Mouse (Mus musculus) intestine, postnatal 0 days (tissue): ENCODE data around the gene Acvr1b. TPM values are rescaled to one million over a fixed set of nuclear protein-coding genes. Genes with fewer than 3 reads are reported as not detected.

ENCODE experiments used
- ATAC-seq: fragments of 200-750 bp; cut with Nextera tagmentation; 2 replicates; pipeline ENCODE4 v1.8.0; 2017; ENCODE audit warnings: mild to moderate bottlenecking, moderate TSS enrichment, moderate library complexity
- H3K27ac ChIP-seq: fragments of 300-500 bp; sonication (generic); 2 replicates; pipeline ENCODE4 v1.5.1; 2014; ENCODE audit warnings: mild to moderate bottlenecking, low read depth, low read length, moderate library complexity
- H3K27me3 ChIP-seq: fragments of 300-500 bp; sonication (generic); replicated peaks from 2 replicates; pipeline ENCODE4 v1.6.1; 2014; ENCODE audit warnings: low read length, mixed read lengths; ENCODE audit not compliant: control insufficient read depth, insufficient read depth
- H3K36me3 ChIP-seq: fragments of 300-500 bp; sonication (generic); 2 replicates; pipeline ENCODE4 v1.6.1; 2014; ENCODE audit warnings: mild to moderate bottlenecking, moderate library complexity; ENCODE audit not compliant: control insufficient read depth, insufficient read depth
- H3K4me1 ChIP-seq: fragments of 300-500 bp; sonication (generic); replicated peaks from 2 replicates; pipeline ENCODE4 v1.6.1; 2014; ENCODE audit warnings: antibody characterized with exemption, low read length, mixed read lengths; ENCODE audit not compliant: control insufficient read depth, insufficient read depth
- H3K4me2 ChIP-seq: fragments of 300-500 bp; sonication (generic); replicated peaks from 2 replicates; pipeline ENCODE4 v1.6.1; 2014; ENCODE audit warnings: low read depth, mild to moderate bottlenecking, moderate library complexity
- H3K4me3 ChIP-seq: fragments of 300-500 bp; sonication (generic); 2 replicates; pipeline ENCODE4 v1.5.1; 2014; ENCODE audit warnings: low read depth, low read length
- H3K9ac ChIP-seq: fragments of 300-500 bp; sonication (generic); 2 replicates; pipeline ENCODE4 v1.6.1; 2014; ENCODE audit warnings: mild to moderate bottlenecking, low read depth, low read length
- H3K9me3 ChIP-seq: fragments of 300-500 bp; sonication (generic); 2 replicates; pipeline ENCODE4 v1.6.1; 2016; ENCODE audit warnings: mixed run types; ENCODE audit not compliant: control insufficient read depth
- CTCF ChIP-seq: sonication (generic); IDR thresholded peaks from 2 replicates; pipeline ENCODE4 v1.5.1; 2016; ENCODE audit warnings: low read depth, mild to moderate bottlenecking, control low read depth, antibody characterized with exemption, moderate library complexity
- WGBS: fragments of 180-500 bp; shearing (Covaris S2); extraction: QIAGEN DNeasy Blood & Tissue Kit; methylation state at CpG from one replicate; pipeline ENCODE4 v1.1.7; 2014; 5-methylcytosine and 5-hydroxymethylcytosine counted together
- polyA plus RNA-seq: library from polyadenylated mRNA; unstranded; fragments of >200 nt; fragmentation: Nextera tagmentation; extraction: Ambion mirVana; gene quantifications from 2 replicates; pipeline ENCODE4 v1.2.1, GENCODE M21; 2015

Acvr1b gene
- polyA plus RNA-seq, 1 experiment from 2014 or later, result 6.0 TPM

DNA sequence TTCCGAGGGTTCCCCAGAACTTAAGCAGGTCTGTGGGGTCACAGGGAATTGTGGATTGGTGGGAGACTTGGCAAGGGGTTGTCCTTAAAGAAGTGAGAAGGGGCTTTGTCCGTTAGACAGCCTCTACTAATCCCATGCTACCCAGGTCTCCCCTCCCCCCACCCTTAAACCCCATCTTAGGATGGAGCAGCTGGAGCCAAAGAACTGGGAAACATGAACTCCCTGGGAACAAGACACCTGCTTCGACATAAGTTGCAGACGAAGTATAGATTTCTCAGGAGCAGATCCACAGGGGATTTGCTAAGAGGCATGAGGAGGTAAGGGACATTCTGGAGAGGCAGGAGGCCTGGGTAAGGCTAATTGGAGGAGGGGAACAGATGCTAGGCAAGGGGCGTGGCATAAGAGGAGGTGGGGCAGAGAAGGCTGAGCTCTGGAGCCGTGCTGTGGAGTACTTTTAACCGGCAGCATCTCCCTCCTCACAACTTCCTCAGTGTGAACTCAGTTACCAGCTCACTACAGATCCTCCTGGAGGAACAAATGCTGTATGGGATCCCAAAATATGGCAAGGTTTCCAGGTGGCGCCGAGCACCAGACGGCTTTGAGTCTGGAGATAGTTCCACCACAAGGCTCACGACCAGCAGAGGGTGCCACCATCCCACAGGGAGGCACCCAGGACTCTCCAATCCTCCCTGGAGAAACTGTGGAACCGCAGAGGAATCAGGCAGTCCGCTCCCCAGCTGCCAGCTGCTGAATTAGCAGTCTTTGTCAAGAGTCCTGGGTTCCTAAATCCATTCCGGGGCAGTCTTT is 47.6 kb downstream of the Acvr1b start:
- peak; percentile 98 for TF ChIP-seq CTCF
- 6% methylated on average over 14 of the region's 14 CpGs for WGBS
- H3K9me3 ChIP-seq, result no peaks in the 10 kb centered on the region
- no peaks in the 10 kb centered on the region for H3K27me3 ChIP-seq
- 0 out of 2 replicates have a peak, but pooled peaks cover 5% of the 10 kb centered on the region for H3K4me1 ChIP-seq
- peak; percentile 66 for ATAC-seq
- H3K27ac ChIP-seq, result no peak overlapping the region
- no peak overlapping the region for H3K9ac ChIP-seq
- peak overlapping the region; percentile 65 for H3K4me2 ChIP-seq
- H3K36me3 ChIP-seq, result no peaks in the 10 kb centered on the region
- peak overlapping the region; percentile 26 for H3K4me3 ChIP-seq

DNA sequence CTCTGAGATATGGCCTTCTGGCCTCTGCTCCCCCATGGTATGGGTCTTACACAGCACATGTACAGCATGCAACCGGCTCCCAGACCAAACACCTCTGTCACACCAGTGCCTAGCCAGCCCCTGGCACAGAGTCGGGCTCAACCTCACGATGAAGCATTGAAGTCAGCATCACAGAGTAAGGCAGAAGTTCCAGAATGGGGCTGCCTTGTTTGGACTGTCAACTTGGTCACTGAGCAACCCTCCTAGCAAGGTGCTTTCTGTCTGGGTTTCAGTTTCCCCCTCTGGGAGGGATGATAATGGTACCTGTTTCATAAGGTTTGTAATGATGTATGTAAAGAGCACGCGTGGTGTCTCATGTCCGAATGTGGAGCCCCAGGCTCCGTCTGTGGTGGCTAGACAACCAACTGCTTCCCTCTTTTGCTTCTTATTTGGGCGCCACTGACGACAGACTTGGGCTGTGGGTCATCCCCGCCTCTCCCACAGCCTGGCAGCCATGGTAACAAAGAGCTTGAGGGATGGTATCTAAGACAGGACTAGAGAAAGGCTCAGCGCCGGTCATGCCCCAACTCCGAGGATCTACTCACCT is 49.1 kb downstream of the Acvr1b start:
- H3K4me3 ChIP-seq, result no peak overlapping the region

GRCm38 (mm10) chr15:101223596-101223995 is 49.7 kb downstream of the Acvr1b start:
- TF ChIP-seq CTCF, result no peak
- H3K4me3 ChIP-seq, result peak overlapping the region; percentile 72
- H3K9me3 ChIP-seq, result no peaks in the 10 kb centered on the region
- no peak overlapping the region for H3K9ac ChIP-seq
- H3K4me1 ChIP-seq, result 0 out of 2 replicates have a peak, but pooled peaks cover 5% of the 10 kb centered on the region
- WGBS, result 16% methylated on average over 5 of the region's 5 CpGs
- ATAC-seq, result no peak
- H3K4me2 ChIP-seq, result peak overlapping the region; percentile 97
- H3K27ac ChIP-seq, result no peak overlapping the region
- H3K36me3 ChIP-seq, result no peaks in the 10 kb centered on the region
- H3K27me3 ChIP-seq, result no peaks in the 10 kb centered on the region

More for the DNA sequence above, 49.1 kb downstream of the Acvr1b start:
- peak overlapping the region; percentile 97; the same call in 1 of the 2 replicates for H3K4me2 ChIP-seq
- no peak for ATAC-seq
- no peak for TF ChIP-seq CTCF
- no peak overlapping the region for H3K9ac ChIP-seq
- no peak overlapping the region for H3K27ac ChIP-seq
- H3K4me1 ChIP-seq, result 0 out of 2 replicates have a peak, but pooled peaks cover 5% of the 10 kb centered on the region
- 63% methylated on average over 13 of the region's 13 CpGs for WGBS
- no peaks in the 10 kb centered on the region for H3K36me3 ChIP-seq
- H3K27me3 ChIP-seq, result no peaks in the 10 kb centered on the region
- no peaks in the 10 kb centered on the region for H3K9me3 ChIP-seq

DNA sequence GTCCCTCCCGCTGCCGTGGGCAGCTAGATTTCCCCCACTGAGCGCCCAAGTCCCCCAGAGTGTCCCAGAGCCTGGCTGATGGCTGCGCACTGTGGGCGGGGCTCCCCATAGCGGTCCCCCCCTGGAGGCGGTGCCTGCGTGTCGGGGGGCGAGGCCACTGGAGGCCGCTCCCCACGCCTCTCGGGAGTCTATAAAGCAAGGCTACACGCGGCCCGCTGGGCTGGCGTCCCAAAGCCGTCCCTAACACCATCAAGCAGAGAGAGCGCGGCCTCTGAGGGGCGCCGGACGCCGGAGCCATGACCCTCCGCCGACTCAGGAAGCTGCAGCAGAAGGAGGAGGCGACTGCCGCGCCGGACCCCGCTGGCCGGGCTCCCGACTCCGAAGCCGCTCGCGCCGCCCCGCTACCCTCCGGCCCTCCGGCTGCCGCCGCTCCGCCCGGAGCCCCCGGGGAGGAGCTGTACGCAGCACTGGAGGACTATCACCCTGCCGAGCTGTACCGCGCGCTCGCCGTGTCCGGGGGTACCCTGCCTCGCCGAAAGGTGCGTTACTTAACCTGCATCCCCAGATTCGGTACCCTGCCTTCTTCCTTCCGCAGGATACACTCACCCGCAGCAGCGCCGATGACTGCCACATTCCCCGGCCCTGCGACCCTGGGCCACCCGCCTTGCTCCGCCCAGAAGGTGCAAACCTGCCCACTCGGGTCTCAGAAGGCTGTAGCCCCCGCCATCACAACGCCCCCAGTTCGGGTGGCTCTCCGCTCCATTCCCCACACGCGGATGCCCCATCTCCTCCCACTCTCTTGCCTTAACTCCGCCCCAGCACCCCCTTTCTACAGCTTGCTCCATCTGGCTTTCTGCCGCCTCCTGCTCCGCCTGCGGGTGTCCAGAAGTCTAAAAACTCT is 50.4 kb downstream of the Acvr1b start, which contains the start of gene Grasp:
Gene Grasp (plus strand): TSS at position 183 of the 901 bp plus-strand sequence.
- ATAC-seq, result peak; percentile 75
- WGBS, result under 1% methylated on average over 75 of the region's 77 CpGs
- peak within 1 kb of the TSS; percentile 58 for H3K27ac ChIP-seq
- H3K36me3 ChIP-seq, result no peaks in the 10 kb centered on the region
- H3K27me3 ChIP-seq, result no peaks in the 10 kb centered on the region
- H3K4me2 ChIP-seq, result peak within 1 kb of the TSS; percentile 97
- H3K9ac ChIP-seq, result peak within 1 kb of the TSS; percentile 69
- H3K4me1 ChIP-seq, result 0 out of 2 replicates have a peak, but pooled peaks cover 5% of the 10 kb centered on the region
- peak; percentile 31 for TF ChIP-seq CTCF
- peak within 1 kb of the TSS; percentile 72 for H3K4me3 ChIP-seq
- no peaks in the 10 kb centered on the region for H3K9me3 ChIP-seq

GRCm38 (mm10) chr15:101224977-101225376 is 51.1 kb downstream of the Acvr1b start:
- Histone ChIP-seq H3K4me1 (0 out of 2 replicates have a peak, but pooled peaks cover 5% of the 10 kb centered on the region), H3K4me3 (peak overlapping the region; percentile 72), H3K27me3 (no peaks in the 10 kb centered on the region), H3K4me2 (peak overlapping the region; percentile 97), H3K27ac (peak overlapping the region; percentile 41; the same call in 1 of the 2 replicates), H3K9me3 (no peaks in the 10 kb centered on the region), H3K36me3 (no peaks in the 10 kb centered on the region), H3K9ac (peak overlapping the region; percentile 69)
- WGBS, result 24% methylated on average over 14 of the region's 14 CpGs
- ATAC-seq, result no peak
- TF ChIP-seq CTCF, result no peak
